Mouse (Mus musculus) erythroblast, embryonic 14.5 days (primary cell): ENCODE measurements around the gene Cadps.

Source experiments
- GATA1 ChIP-seq: IDR thresholded peaks from 2 replicates; pipeline ENCODE4 v1.6.1; 2012; ENCODE audit warnings: low read length, inconsistent platforms, mixed read lengths
- TAL1 ChIP-seq: IDR thresholded peaks from 3 replicates; pipeline ENCODE4 v1.6.1; 2012; ENCODE audit warnings: low read length, inconsistent platforms, mixed read lengths

DNA sequence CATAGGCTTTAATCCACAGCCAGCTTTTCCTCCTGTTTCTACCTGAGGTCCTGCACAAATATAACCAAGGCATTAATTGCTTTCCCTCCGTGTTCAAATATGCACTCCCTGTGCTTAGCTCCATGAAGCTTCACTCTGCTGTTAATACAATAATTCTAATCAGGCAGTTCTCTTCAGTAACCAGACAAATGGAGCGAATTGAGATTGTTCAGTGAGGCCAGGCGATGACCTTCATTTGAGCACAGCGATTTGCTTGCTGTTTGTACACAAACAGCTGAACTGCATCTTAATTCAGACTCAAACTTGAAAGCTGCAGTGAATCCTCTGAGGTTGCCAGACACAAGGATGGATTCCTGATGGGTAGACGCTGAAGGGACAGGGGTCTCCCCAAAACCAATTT, 239.3 kb downstream of the Cadps start:
- TF ChIP-seq GATA1: no peak
- TF ChIP-seq TAL1: no peak
